Mouse (Mus musculus) B cell, adult 62 days (primary cell): ENCODE results near the gene Colgalt1. TPM values are rescaled to one million over a fixed set of nuclear protein-coding genes. Genes with fewer than 3 reads are reported as not detected.

Experiments used
- total RNA-seq: library from RNA; stranded (reverse); gene quantifications from 4 replicates; pipeline ENCODE4 v1.2.4, GENCODE M21; 2023

Gene Colgalt1
- 104 to 123 TPM (median 109 TPM) in 4 replicates for total RNA-seq

DNA sequence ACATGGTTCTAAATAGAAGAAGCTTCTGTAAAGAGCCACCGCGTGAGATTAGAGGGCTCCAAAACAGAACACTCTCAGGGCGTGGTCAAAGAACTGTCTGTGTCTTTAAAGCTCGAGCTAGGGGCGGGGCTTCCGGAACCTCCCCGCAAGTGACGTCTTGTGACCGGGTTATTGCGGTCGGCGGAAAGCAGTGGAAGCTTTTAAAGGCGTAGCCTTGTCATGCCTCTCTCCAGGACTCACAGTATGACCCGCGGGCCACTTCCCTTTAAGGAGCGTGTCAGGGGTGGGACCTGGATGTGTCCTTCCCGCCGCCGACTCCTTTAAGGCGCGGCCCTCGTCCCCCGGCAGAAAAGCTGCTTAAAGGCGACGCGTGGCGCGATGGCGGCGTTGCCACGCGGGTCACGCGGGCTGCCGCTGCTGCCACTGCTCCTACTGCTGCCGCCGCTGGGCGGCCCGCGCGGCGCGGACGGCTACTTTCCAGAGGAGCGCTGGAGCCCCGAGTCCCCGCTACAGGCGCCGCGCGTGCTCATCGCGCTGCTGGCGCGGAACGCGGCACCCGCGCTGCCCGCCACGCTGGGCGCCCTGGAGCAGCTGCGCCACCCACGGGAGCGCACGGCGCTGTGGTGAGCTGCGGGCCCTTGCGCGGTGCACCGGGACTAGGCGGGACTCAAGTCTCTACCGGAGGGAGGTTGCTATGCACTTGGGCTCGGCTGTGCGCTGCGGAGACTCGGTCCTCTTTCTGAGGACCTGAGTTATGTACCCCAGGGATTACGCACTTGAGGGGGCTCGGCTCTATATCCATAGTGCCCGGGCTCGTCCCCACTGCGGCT is at the start of gene Colgalt1:
Colgalt1 (plus strand) TSS at position 177 of the 830 bp plus-strand sequence.

DNA sequence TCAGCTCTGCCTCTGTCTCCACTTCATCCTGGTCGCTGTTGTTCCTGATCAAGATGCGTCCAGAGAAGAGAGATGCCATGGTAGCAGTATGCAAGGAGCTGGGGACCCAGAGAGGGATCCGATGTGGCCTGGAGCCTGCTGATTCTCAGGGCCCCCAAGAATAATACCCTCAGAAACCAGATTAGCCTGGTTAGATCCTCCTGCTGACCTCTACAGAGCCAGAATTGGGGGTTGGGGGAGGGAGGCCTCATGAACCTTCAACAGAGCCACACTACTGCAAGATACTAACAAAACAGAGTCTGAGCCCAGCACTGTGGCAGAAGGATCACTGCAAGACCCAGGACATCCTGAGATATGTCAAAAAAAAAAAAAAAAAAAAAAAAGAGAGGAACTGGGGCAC is 44.3 kb upstream of the Colgalt1 start, which contains the start of gene Nxnl1:
Nxnl1 (minus strand) TSS at position 101 of the 400 bp plus-strand sequence.

DNA sequence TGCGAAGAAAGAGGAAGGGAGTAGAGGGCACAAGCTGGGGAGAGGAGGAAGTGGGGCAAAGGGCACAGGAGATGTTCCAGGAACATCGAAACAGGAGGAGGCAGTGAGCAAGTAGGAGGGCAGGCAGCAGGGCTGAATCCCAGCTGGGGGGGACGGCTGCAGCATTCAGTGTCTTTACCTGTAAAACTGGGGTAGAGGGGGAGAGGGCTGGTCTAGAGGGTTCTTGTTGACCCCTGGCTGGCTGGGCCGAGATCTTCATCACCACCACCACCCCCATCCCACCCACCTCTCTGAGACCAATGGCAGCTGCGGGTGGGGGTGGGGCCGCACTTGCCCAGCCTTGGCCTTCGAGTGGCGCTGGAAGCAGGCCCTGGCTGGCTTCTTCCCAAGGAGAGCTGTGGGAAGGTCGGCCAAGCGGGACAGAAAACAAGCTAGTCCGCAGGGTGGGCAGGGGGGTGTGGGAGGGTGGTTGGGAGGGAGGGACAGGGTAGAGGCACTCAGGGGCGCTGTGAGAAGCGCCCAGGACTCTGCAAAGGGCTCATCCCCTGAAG is 42.3 kb upstream of the Colgalt1 start, which contains the start of gene Slc27a1:
Slc27a1 (plus strand) TSS at position 496 of the 551 bp plus-strand sequence.

DNA sequence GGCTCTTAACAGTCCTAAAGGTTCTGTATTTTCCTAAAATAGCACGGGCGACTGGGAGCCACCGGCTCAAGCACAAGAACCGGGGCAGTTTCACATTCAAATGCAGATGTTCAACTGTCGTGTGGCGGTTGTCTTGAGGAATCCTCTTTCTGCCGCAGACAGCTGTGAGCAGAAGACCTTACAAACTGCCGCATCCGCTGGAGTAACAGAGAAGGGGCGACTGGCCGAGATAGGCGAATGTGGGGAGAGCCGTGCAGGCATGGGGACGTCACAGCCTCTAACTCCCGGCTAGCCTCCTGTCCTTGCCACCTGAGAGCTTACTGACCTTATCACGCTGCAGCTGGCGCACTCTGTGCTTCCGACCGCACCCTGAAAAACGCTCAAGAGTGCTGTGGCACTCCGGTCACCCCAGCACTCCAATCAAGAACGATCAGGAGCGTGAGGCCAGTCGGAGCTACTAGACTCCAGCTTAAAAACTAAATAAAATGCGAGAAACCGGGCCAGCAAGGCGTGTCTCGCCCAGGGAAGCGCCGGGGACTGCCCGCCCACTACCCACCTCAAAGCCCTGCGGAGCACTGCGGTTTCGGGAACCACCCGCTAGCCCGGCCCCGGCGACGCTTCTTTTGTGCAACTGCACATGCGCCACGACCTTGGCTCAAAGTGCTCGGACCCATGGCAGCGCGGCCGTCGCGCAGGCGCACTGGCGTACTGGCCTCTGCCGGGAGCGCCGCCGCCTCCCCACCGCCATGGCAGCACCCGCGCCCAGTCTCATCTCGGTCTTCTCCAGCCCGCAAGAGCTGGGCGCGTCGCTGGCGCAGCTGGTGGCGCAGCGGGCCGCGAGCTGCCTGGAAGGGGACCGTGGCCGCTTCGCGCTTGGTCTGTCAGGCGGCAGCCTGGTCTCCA is 19.1 kb upstream of the Colgalt1 start, which contains the start of gene Pgls:
Pgls (plus strand) TSS at position 706 of the 903 bp plus-strand sequence.

DNA sequence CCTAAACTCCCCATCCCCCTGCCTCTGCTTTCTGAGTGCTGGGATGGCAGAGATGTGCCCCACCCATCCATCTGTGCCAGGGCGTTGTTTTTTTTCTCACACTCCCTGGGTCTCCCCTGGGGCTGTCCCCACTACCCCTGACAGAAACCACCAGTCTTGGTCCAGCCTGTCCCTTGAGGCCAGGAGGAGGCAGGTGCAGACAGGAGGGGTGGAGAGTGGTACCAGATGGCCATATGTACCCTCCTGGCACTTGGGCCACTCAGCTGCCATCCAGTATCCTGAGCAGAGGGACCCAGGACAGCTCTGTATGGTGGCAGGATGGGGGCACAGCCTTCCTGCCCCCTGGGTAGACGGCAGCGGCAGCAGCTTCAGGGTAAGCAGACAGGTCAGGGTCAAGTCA is 13.3 kb upstream of the Colgalt1 start, which contains the start of gene Fam129c:
Fam129c (plus strand) TSS at position 198 of the 400 bp plus-strand sequence.

DNA sequence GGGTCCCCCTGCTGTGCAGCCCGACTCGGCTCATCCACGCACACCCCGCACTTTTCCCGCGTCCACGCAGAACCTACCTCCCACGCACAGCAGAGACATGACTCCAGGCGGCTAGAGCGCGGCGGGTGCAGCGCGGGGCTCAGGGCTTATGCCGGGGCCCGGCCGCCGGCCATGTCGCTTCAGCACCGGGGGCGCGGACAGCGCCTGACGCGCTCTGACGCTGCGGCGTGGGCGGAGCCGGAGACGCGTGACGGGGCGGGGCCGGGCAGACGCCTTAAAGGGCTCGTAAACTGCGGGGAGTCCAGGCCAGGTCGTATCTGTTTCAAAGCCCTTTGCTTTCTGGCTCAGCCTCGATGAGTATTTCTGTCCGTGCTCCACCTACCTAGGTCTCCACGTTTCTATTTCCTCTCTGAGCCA is 60.8 kb downstream of the Colgalt1 start, which contains the start of gene Unc13a:
Unc13a (minus strand) TSS at position 209 of the 417 bp plus-strand sequence.

Other genes with a start within 250 kb of the Colgalt1 start
- gene Use1, start 244.2 kb upstream of the Colgalt1 start, total RNA-seq = 279 to 295 TPM (median 290 TPM) in 4 replicates
- 16.4 to 24.5 TPM (median 23.0 TPM) in 4 replicates for gene Ocel1, start 239.7 kb upstream of the Colgalt1 start, total RNA-seq
- gene Nr2f6, start 229.0 kb upstream of the Colgalt1 start, total RNA-seq = 12.5 to 15.7 TPM (median 13.8 TPM) in 4 replicates
- not detected in 4 replicates for gene Ushbp1, start 215.2 kb upstream of the Colgalt1 start, total RNA-seq
- 86.1 to 104 TPM (median 93.2 TPM) in 4 replicates for gene Babam1, start 214.1 kb upstream of the Colgalt1 start, total RNA-seq
- 0.39 to 1.6 TPM (median 0.60 TPM) in 4 replicates for gene Ankle1, start 205.0 kb upstream of the Colgalt1 start, total RNA-seq
- 12.0 to 14.3 TPM (median 12.5 TPM) in 4 replicates for gene Abhd8, start 147.3 kb upstream of the Colgalt1 start, total RNA-seq
- gene Mrpl34, start 146.0 kb upstream of the Colgalt1 start, total RNA-seq = 28.3 to 38.5 TPM (median 35.1 TPM) in 4 replicates
- 100 to 118 TPM (median 108 TPM) in 4 replicates for gene Dda1, start 141.8 kb upstream of the Colgalt1 start, total RNA-seq
- gene Ano8, start 125.0 kb upstream of the Colgalt1 start, total RNA-seq = 11.7 to 13.0 TPM (median 12.1 TPM) in 4 replicates
- gene Gtpbp3, start 122.9 kb upstream of the Colgalt1 start, total RNA-seq = 14.6 to 19.6 TPM (median 17.3 TPM) in 4 replicates
- 0.49 TPM in 1 of 4 replicates, not detected in the others for gene Plvap, start 99.2 kb upstream of the Colgalt1 start, total RNA-seq
- not detected in 4 replicates for gene Ccdc194, start 85.3 kb upstream of the Colgalt1 start, total RNA-seq
- 22.0 to 39.0 TPM (median 26.1 TPM) in 4 replicates for gene Bst2, start 73.5 kb upstream of the Colgalt1 start, total RNA-seq
- gene Mvb12a, start 68.1 kb upstream of the Colgalt1 start, total RNA-seq = 33.7 to 43.0 TPM (median 40.6 TPM) in 4 replicates
- gene Tmem221, start 52.1 kb upstream of the Colgalt1 start, total RNA-seq = not detected in 4 replicates
- gene Nxnl1, start 44.4 kb upstream of the Colgalt1 start, total RNA-seq = not detected in 4 replicates
- gene Slc27a1, start 42.1 kb upstream of the Colgalt1 start, total RNA-seq = 9.7 to 12.1 TPM (median 11.2 TPM) in 4 replicates
- 96.6 to 107 TPM (median 102 TPM) in 4 replicates for gene Pgls, start 18.8 kb upstream of the Colgalt1 start, total RNA-seq
- gene Fam129c, start 13.3 kb upstream of the Colgalt1 start, total RNA-seq = 102 to 133 TPM (median 110 TPM) in 4 replicates
- gene Unc13a, start 60.8 kb downstream of the Colgalt1 start, total RNA-seq = 0.09 to 0.33 TPM (median 0.21 TPM) in 3 of 4 replicates, not detected in the other
- 76.1 to 85.3 TPM (median 78.2 TPM) in 4 replicates for gene Jak3, start 65.3 kb downstream of the Colgalt1 start, total RNA-seq
- 33.1 to 39.9 TPM (median 34.5 TPM) in 4 replicates for gene Insl3, start 78.2 kb downstream of the Colgalt1 start, total RNA-seq
- 0.30 to 0.75 TPM (median 0.51 TPM) in 4 replicates for gene B3gnt3, start 90.8 kb downstream of the Colgalt1 start, total RNA-seq
- 170 to 194 TPM (median 172 TPM) in 4 replicates for gene Fcho1, start 114.7 kb downstream of the Colgalt1 start, total RNA-seq